Comparison of ENCODE assay signal across 12 mouse cellular contexts in genomic region chr13:9686765-9687164, GRCm38 (mm10).
A peak's percentile ranks its signal among the peaks of the same experiment; 100 is the strongest.
DNase-seq lines count a peak whose midpoint lies in the region; ATAC-seq and TF ChIP-seq lines count a peak whose summit lies in the region.
"Had no signal": no experiment of that assay in that cellular context is flagged by ENCODE, and none has a peak within 500 bp of the region (broad histone marks: within the 10 kb centered on the region; RNA-seq: fewer than 3 reads in every experiment).

No protein-coding gene starts in this region.

- H3K27ac ChIP-seq in hindbrain, embryonic 14.5 days = no peak overlapping the region
- H3K27ac ChIP-seq in hindbrain, embryonic 12.5 days = no peak overlapping the region
- H3K27ac ChIP-seq in testis, adult 2 months (ENCODE audit: control insufficient read depth, insufficient read depth, low read depth, low read length) = no peak overlapping the region

- no peak overlapping the region for H3K4me3 ChIP-seq in hindbrain, embryonic 14.5 days (replicated peaks; ENCODE audit: low read length)
- H3K4me3 ChIP-seq in hindbrain, embryonic 12.5 days = no peak overlapping the region
- H3K4me3 ChIP-seq in testis, adult 2 months (ENCODE audit: control insufficient read depth, low read depth, low read length) = peak overlapping the region; percentile 33
- H3K4me3 ChIP-seq: left cerebral cortex, adult 2 months had no signal

- H3K9ac ChIP-seq in hindbrain, embryonic 14.5 days = no peak overlapping the region
- H3K9ac ChIP-seq in hindbrain, embryonic 12.5 days = no peak overlapping the region

- no peaks in the 10 kb centered on the region for H3K9me3 ChIP-seq in hindbrain, embryonic 14.5 days (ENCODE audit: control insufficient read depth, low read length)
- no peaks in the 10 kb centered on the region for H3K9me3 ChIP-seq in hindbrain, embryonic 12.5 days (replicated peaks)

- TF ChIP-seq CTCF in testis, adult 2 months (IDR thresholded peaks at IDR 0.05; ENCODE audit: control insufficient read depth, insufficient read depth, insufficient replicate concordance, low read depth, low read length) = no peak

- 0 out of 2 replicates have a peak, but pooled peaks have one; percentile 40 for ATAC-seq in hindbrain, embryonic 14.5 days (ENCODE audit: low FRiP score)
- ATAC-seq in hindbrain, embryonic 12.5 days (ENCODE audit: low FRiP score) = no peak
- ATAC-seq: intestine, embryonic 16.5 days; lung, postnatal 0 days had no signal

- no peaks in the 10 kb centered on the region for H3K4me1 ChIP-seq in hindbrain, embryonic 14.5 days (replicated peaks; ENCODE audit: control insufficient read depth, insufficient read depth, low read length)
- H3K4me1 ChIP-seq in hindbrain, embryonic 12.5 days = no peaks in the 10 kb centered on the region
- peaks cover 3% of the 10 kb centered on the region; the same call in 1 of the 2 replicates for H3K4me1 ChIP-seq in testis, adult 2 months (ENCODE audit: control insufficient read depth, insufficient read depth, low read length)

- peaks cover 97% of the 10 kb centered on the region for H3K36me3 ChIP-seq in hindbrain, embryonic 14.5 days (replicated peaks; ENCODE audit: control insufficient read depth, insufficient read depth)
- H3K36me3 ChIP-seq in hindbrain, embryonic 12.5 days = peaks cover 92% of the 10 kb centered on the region
- H3K36me3 ChIP-seq in testis, adult 2 months (ENCODE audit: control insufficient read depth, insufficient read depth, low read length) = peaks cover 2% of the 10 kb centered on the region

- WGBS in hindbrain, embryonic 14.5 days = 86% methylated on average over 11 of the region's 11 CpGs
- WGBS in hindbrain, embryonic 12.5 days = 89% methylated on average over 11 of the region's 11 CpGs

- H3K4me2 ChIP-seq in hindbrain, embryonic 14.5 days (replicated peaks) = no peak overlapping the region
- no peak overlapping the region for H3K4me2 ChIP-seq in hindbrain, embryonic 12.5 days (replicated peaks)
- H3K4me2 ChIP-seq: liver, embryonic 11.5 days had no signal

- no peaks in the 10 kb centered on the region for H3K27me3 ChIP-seq in hindbrain, embryonic 14.5 days (ENCODE audit: control insufficient read depth, insufficient read depth, low read length)
- no peaks in the 10 kb centered on the region for H3K27me3 ChIP-seq in hindbrain, embryonic 12.5 days
- H3K27me3 ChIP-seq in testis, adult 2 months (ENCODE audit: control insufficient read depth, insufficient read depth, low read length) = no peaks in the 10 kb centered on the region

- DNase-seq in hindbrain, embryonic 14.5 days (ENCODE audit: low spot score) = no peak
- no peak for DNase-seq in testis, postnatal 10 days (ENCODE audit: low spot score)
- DNase-seq in cerebellum, postnatal 14 days = peak; percentile 67 to 74
- no peak for DNase-seq in right cerebral cortex, adult 18-20 months
- no peak for DNase-seq in adrenal gland, postnatal 10 days
- DNase-seq: kidney, postnatal 4 days had no signal

- TF ChIP-seq POLR2A in testis, adult 2 months (IDR thresholded peaks at IDR 0.05; ENCODE audit: control insufficient read depth, low read depth, low read length) = no peak

Comparison
In these comparisons a context has a peak if more than half of its experiments do, and no peak if none do; other contexts are left out.
1. DNase-seq: peak in cerebellum, postnatal 14 days (2 of 2); none in hindbrain, embryonic 14.5 days (single experiment), testis, postnatal 10 days (single experiment), right cerebral cortex, adult 18-20 months (single experiment) and adrenal gland, postnatal 10 days (single experiment).